Mouse (Mus musculus) forebrain, embryonic 12.5 days (tissue): Measurements from ENCODE around the gene Prep. TPM values are rescaled to one million over a fixed set of nuclear protein-coding genes. Genes with fewer than 3 reads are reported as not detected.
A peak's percentile ranks its signal among the peaks of the same experiment; 100 is the strongest.
"Not testable (repeated sequence)": the region's sequence is repeated elsewhere in the genome, so short reads cannot be mapped to it uniquely, and the experiment has no call there.

Experiments
- ATAC-seq: fragments of 200-750 bp; cut with Nextera tagmentation; 2 replicates; pipeline ENCODE4 v1.8.0; 2017; ENCODE audit warnings: moderate TSS enrichment; ENCODE audit not compliant: low FRiP score
- H3K27ac ChIP-seq: fragments of 300-500 bp; sonication (generic); 2 replicates; pipeline ENCODE4 v1.5.1; 2016; ENCODE audit warnings: mild to moderate bottlenecking
- H3K27me3 ChIP-seq: fragments of 300-500 bp; sonication (generic); 2 replicates; pipeline ENCODE4 v1.6.1; 2016; ENCODE audit warnings: mild to moderate bottlenecking
- H3K36me3 ChIP-seq: fragments of 300-500 bp; sonication (generic); replicated peaks from 2 replicates; pipeline ENCODE4 v1.6.1; 2016; ENCODE audit warnings: mild to moderate bottlenecking
- H3K4me1 ChIP-seq: fragments of 300-500 bp; sonication (generic); 2 replicates; pipeline ENCODE4 v1.6.1; 2016
- H3K4me2 ChIP-seq: fragments of 300-500 bp; sonication (generic); 2 replicates; pipeline ENCODE4 v1.6.1; 2016; ENCODE audit warnings: mild to moderate bottlenecking, moderate library complexity
- H3K4me3 ChIP-seq: fragments of 300-500 bp; sonication (generic); replicated peaks from 2 replicates; pipeline ENCODE4 v1.5.1; 2016; ENCODE audit warnings: mild to moderate bottlenecking
- H3K9ac ChIP-seq: fragments of 300-500 bp; sonication (generic); 2 replicates; pipeline ENCODE4 v1.6.1; 2016; ENCODE audit warnings: mild to moderate bottlenecking
- H3K9me3 ChIP-seq: fragments of 300-500 bp; sonication (generic); 2 replicates; pipeline ENCODE4 v1.6.1; 2016
- whole genome bisulfite sequencing: fragments of 180-500 bp; shearing (Covaris S2); methylation state at CpG from one replicate; pipeline ENCODE4 v1.1.7; 2016; 5-methylcytosine and 5-hydroxymethylcytosine counted together
- polyA plus RNA-seq: library from polyadenylated mRNA; unstranded; fragments of >200 nt; fragmentation: Nextera tagmentation; extraction: Ambion mirVana; gene quantifications from 2 replicates; pipeline ENCODE4 v1.2.1, GENCODE M21; 2016

The Prep gene
- polyA plus RNA-seq, 1 experiment from 2014 or later: 23.7 TPM

DNA sequence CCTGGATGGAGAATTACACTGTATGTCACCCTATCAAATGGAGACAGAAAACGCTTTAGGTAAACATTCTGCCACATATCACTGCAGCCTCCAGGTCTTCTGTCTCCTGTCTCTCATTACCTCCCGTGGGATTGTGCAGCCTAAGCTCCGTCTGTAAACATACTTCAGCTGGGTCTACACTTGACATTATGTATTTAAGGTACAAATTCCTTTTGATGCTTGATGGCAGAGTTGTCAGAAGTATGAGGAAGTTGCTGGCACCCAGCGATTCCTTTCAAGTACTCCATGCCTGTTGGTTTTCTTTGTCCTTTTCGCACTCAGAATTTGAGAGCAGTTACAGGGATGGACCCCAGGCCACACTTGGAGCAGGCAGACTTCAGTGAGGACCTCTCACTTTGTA lies 12.8 kb downstream of the Prep start:
- Histone ChIP-seq H3K9me3 (no peaks in the 10 kb centered on the region), H3K4me1 (peaks cover 23% of the 10 kb centered on the region), H3K4me3 (no peak overlapping the region), H3K27ac (no peak overlapping the region), H3K9ac (no peak overlapping the region), H3K4me2 (no peak overlapping the region), H3K27me3 (no peaks in the 10 kb centered on the region), H3K36me3 (peaks cover 11% of the 10 kb centered on the region; the same call in 1 of the 2 replicates)
- ATAC-seq: no peak
- WGBS: 92% methylated on average over 5 of the region's 5 CpGs

DNA sequence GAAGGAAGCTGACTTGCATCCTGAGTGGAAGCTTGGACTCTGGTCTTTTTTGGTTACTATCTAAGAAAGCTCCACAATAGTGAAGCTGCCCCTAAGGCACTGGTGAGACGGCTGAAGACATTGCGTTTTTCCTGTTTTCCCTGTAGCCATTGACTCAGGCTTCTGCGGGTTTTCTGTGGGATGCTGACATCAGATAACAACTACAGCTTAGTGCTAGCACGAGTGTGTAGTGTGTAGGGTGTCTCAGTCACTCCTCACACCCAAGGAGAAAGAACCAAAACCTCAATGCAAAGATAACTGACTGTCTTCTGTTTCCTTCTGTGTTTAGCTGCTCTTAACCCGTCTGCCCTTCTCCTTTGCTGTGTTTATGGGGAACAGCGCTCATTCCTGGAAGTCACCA lies 13.5 kb downstream of the Prep start:
- H3K27me3 ChIP-seq: no peaks in the 10 kb centered on the region
- no peak overlapping the region for H3K4me3 ChIP-seq
- no peak overlapping the region for H3K27ac ChIP-seq
- H3K9me3 ChIP-seq: no peaks in the 10 kb centered on the region
- H3K36me3 ChIP-seq: peaks cover 11% of the 10 kb centered on the region; the same call in 1 of the 2 replicates
- peaks cover 21% of the 10 kb centered on the region for H3K4me1 ChIP-seq
- 87% methylated on average over 6 of the region's 6 CpGs for WGBS
- H3K4me2 ChIP-seq: no peak overlapping the region
- no peak overlapping the region for H3K9ac ChIP-seq
- ATAC-seq: no peak

GRCm38 (mm10) chr10:45082730-45083129 lies 15.7 kb downstream of the Prep start:
- 57% methylated on average over 2 of the region's 2 CpGs for WGBS
- Histone ChIP-seq H3K27ac (no peak overlapping the region), H3K9ac (no peak overlapping the region)

DNA sequence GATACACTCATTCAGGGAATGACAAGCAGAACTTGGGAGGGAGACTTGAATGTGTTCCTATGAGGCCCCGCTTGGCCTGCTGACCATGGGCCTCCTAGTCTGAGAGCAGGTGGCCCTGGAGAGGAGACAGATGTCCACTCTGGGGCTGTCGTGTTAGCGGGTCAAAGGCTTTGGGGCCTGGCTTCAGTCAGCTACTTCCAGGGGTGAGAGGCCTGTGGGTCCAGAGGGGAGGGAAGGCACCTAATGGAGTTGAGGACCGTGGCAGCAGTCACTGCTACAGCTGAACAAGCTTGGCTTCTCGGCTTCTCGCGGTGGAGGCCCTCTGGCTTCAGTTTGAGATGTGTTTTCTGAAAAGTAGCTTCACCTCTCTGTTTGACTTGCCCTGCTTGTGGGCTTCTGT lies 17.0 kb downstream of the Prep start:
- peaks cover 12% of the 10 kb centered on the region for H3K4me1 ChIP-seq
- not testable (repeated sequence) for H3K9me3 ChIP-seq, H3K4me3 ChIP-seq, H3K4me2 ChIP-seq, H3K27me3 ChIP-seq, H3K36me3 ChIP-seq, H3K9ac ChIP-seq, H3K27ac ChIP-seq, ATAC-seq
- WGBS: 42% methylated on average over 7 of the region's 7 CpGs

More at GRCm38 (mm10) chr10:45082730-45083129, 15.7 kb downstream of the Prep start:
- Histone ChIP-seq H3K9me3 (no peaks in the 10 kb centered on the region), H3K4me3 (no peak overlapping the region), H3K4me1 (peaks cover 12% of the 10 kb centered on the region), H3K27me3 (no peaks in the 10 kb centered on the region), H3K36me3 (peaks cover 11% of the 10 kb centered on the region; the same call in 1 of the 2 replicates), H3K4me2 (no peak overlapping the region)
- no peak for ATAC-seq

DNA sequence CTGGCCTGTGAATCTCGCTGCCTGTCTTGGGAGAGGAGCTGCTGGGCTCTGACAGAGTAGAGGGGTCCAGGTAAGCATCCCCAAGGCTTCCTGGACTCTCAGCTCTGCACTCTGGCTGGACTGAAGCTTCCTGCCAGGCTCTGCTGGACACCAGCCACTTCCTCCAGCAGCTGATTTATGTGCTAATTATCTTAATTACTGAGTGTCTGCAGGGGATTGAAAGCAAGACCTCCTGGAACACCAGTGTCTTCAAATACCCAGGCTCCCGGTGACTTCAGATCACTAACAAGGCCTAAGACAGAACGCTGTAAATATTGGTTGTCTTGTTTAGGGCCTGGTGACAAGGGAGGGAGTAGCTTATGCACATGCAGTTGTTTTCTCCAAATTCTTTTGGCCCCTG lies 17.5 kb downstream of the Prep start:
- ATAC-seq: 0 out of 2 replicates have a peak, but pooled peaks have one; percentile 35
- Histone ChIP-seq H3K4me3 (no peak overlapping the region), H3K9ac (no peak overlapping the region), H3K4me1 (peaks cover 12% of the 10 kb centered on the region), H3K4me2 (no peak overlapping the region), H3K27ac (no peak overlapping the region), H3K27me3 (no peaks in the 10 kb centered on the region), H3K36me3 (peaks cover 7% of the 10 kb centered on the region; the same call in 1 of the 2 replicates), H3K9me3 (no peaks in the 10 kb centered on the region)
- 31% methylated on average over 3 of the region's 3 CpGs for WGBS

DNA sequence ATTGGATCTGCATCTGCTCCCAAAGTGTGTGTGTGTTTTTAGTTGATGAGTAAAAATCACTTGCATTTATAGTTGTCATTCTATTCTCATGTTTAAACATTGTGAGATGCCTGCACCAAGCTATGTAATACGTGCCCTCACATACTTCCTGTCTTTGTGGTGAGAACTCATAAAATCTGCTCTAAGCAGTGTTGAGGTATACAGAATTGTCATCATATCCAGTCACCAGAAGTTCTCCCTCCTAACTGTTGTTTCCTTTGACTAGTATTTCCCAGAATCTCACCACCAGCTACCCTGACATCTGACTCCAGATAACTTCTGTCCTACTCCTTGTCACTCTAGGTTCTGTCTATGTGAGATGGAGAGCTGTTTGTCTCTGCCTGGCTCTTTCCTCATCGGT lies 18.3 kb downstream of the Prep start:
- 93% methylated on average over 2 of the region's 2 CpGs for WGBS
- peaks cover 12% of the 10 kb centered on the region for H3K4me1 ChIP-seq
- H3K4me2 ChIP-seq: no peak overlapping the region
- H3K4me3 ChIP-seq: no peak overlapping the region
- H3K36me3 ChIP-seq: peaks cover 3% of the 10 kb centered on the region; the same call in 1 of the 2 replicates
- ATAC-seq: no peak
- no peak overlapping the region for H3K27ac ChIP-seq
- no peaks in the 10 kb centered on the region for H3K9me3 ChIP-seq
- no peaks in the 10 kb centered on the region for H3K27me3 ChIP-seq
- no peak overlapping the region for H3K9ac ChIP-seq

- H3K27ac ChIP-seq: no peak overlapping the region
- no peaks in the 10 kb centered on the region for H3K9me3 ChIP-seq
- WGBS: 56% methylated on average over 5 of the region's 5 CpGs
- no peak for ATAC-seq
- no peaks in the 10 kb centered on the region for H3K36me3 ChIP-seq
- peaks cover 18% of the 10 kb centered on the region for H3K4me1 ChIP-seq
- H3K9ac ChIP-seq: no peak overlapping the region
- no peak overlapping the region for H3K4me3 ChIP-seq
- H3K27me3 ChIP-seq: no peaks in the 10 kb centered on the region
- no peak overlapping the region for H3K4me2 ChIP-seq
These were observed 19.6 kb downstream of the Prep start for GRCm38 (mm10) chr10:45086637-45087036.

GRCm38 (mm10) chr10:45091462-45092079 lies 24.6 kb downstream of the Prep start:
- no peak overlapping the region for H3K9ac ChIP-seq
- no peaks in the 10 kb centered on the region for H3K9me3 ChIP-seq
- ATAC-seq: no peak
- peaks cover 7% of the 10 kb centered on the region for H3K4me1 ChIP-seq
- H3K4me2 ChIP-seq: no peak overlapping the region
- 51% methylated on average over 8 of the region's 8 CpGs for WGBS
- H3K27ac ChIP-seq: no peak overlapping the region
- H3K4me3 ChIP-seq: no peak overlapping the region
- peaks cover 25% of the 10 kb centered on the region for H3K36me3 ChIP-seq
- no peaks in the 10 kb centered on the region for H3K27me3 ChIP-seq

- no peak overlapping the region for H3K27ac ChIP-seq
These were observed 25.4 kb downstream of the Prep start for GRCm38 (mm10) chr10:45092080-45093056.

DNA sequence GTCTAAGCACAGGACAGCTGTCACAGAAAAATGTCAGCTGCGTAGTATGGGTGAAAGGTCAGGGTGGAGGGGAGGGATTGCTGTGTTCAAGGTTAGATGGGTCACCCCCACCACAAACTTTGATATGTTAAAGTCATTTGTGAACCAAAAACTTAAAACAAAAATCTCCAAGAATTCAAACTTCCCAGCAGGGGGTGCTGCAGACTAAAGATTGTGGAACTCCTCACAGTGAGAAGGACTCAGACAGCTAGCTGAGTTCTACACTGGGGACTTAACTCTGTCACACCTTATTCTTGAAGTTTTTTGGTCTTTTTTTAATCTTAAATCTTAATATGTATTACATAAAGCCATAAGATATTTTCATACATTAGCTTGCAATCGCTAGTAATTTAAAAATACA lies 31.7 kb downstream of the Prep start:
- Histone ChIP-seq H3K9me3 (no peaks in the 10 kb centered on the region), H3K27me3 (no peaks in the 10 kb centered on the region), H3K4me2 (no peak overlapping the region), H3K27ac (no peak overlapping the region), H3K4me3 (no peak overlapping the region), H3K36me3 (peaks cover 55% of the 10 kb centered on the region), H3K9ac (no peak overlapping the region), H3K4me1 (peaks cover 6% of the 10 kb centered on the region)
- ATAC-seq: no peak
- 91% methylated on average over 2 of the region's 2 CpGs for WGBS

More at GRCm38 (mm10) chr10:45092080-45093056, 25.4 kb downstream of the Prep start:
- H3K4me3 ChIP-seq: no peak overlapping the region
- H3K27me3 ChIP-seq: no peaks in the 10 kb centered on the region
- H3K9me3 ChIP-seq: no peaks in the 10 kb centered on the region
- peaks cover 33% of the 10 kb centered on the region for H3K36me3 ChIP-seq
- H3K4me1 ChIP-seq: peaks cover 7% of the 10 kb centered on the region
- H3K9ac ChIP-seq: no peak overlapping the region
- no peak for ATAC-seq
- WGBS: 82% methylated on average over 12 of the region's 12 CpGs
- H3K4me2 ChIP-seq: no peak overlapping the region

DNA sequence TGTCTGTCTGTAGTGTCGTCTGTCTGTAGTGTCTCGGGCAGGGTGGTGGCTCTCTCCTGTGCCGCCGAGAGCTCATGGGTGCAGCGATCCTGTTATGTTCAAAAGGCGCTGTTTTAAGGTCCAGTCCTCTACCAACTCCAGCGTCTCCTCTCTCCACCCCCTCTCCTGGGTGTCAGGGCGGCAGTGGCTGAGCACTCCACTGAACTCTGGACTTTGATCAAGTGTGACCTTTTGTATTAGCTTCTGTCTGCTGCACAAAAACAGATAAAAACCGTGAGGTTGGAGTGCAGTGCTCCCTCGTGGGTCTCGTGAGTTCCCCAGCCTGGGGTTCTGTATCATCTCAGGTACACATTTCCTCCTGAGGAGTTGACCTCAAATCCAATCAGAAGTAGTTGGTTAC lies 33.5 kb downstream of the Prep start:
- no peak overlapping the region for H3K9ac ChIP-seq
- peaks cover 50% of the 10 kb centered on the region for H3K36me3 ChIP-seq
- no peak overlapping the region for H3K27ac ChIP-seq
- no peak overlapping the region for H3K4me3 ChIP-seq
- WGBS: 88% methylated on average over 11 of the region's 11 CpGs
- ATAC-seq: no peak
- H3K4me2 ChIP-seq: no peak overlapping the region
- no peaks in the 10 kb centered on the region for H3K9me3 ChIP-seq
- H3K27me3 ChIP-seq: no peaks in the 10 kb centered on the region
- peaks cover 10% of the 10 kb centered on the region for H3K4me1 ChIP-seq

GRCm38 (mm10) chr10:45103184-45103583 lies 36.2 kb downstream of the Prep start:
- H3K4me3 ChIP-seq: no peak overlapping the region
- peak overlapping the region; percentile 65; the same call in 1 of the 2 replicates for H3K27ac ChIP-seq
- WGBS: 59% methylated on average over 11 of the region's 11 CpGs

More at GRCm38 (mm10) chr10:45103184-45103583, 36.2 kb downstream of the Prep start:
- H3K4me2 ChIP-seq: no peak overlapping the region
- no peaks in the 10 kb centered on the region for H3K9me3 ChIP-seq
- peaks cover 10% of the 10 kb centered on the region for H3K4me1 ChIP-seq
- no peak overlapping the region for H3K9ac ChIP-seq
- peaks cover 41% of the 10 kb centered on the region for H3K36me3 ChIP-seq
- ATAC-seq: peak; percentile 59; the same call in 1 of the 2 replicates
- no peaks in the 10 kb centered on the region for H3K27me3 ChIP-seq
